Mouse (Mus musculus): ENCODE results near the gene Pde4d. TPM values are rescaled to one million over a fixed set of nuclear protein-coding genes. Genes with fewer than 3 reads are reported as not detected.

Gene Pde4d
- polyA plus RNA-seq, 1 experiment from 2014 or later = 29.2 TPM

DNA sequence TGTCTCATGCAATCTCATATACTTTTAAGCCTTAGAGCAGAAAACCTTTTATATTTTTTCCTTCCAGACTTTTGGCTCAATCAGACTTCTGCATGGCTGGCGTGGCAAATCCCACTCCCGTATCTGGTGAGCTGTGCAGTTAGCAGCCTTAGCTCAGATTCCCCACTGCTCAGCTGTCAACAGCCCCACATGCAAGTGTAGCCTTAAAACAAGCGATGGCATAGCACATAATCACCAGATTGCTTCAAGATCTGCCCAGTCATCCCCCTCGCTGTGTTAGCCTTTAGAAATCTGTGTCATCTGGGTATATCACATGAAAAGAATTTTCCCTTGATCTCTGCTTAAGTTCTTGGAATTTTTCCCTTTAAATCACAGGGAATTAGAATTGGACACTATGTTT, 686.7 kb downstream of the Pde4d start:
- Histone ChIP-seq H3K9ac (ENCODE audit: low read length) (no peak overlapping the region), H3K27me3 (ENCODE audit: control insufficient read depth, insufficient read depth, low read length) (no peaks in the 10 kb centered on the region), H3K4me2 (ENCODE audit: low read length) (no peak overlapping the region), H3K36me3 (ENCODE audit: control insufficient read depth, insufficient read depth, low read length) (no peaks in the 10 kb centered on the region), H3K9me3 (ENCODE audit: control insufficient read depth, low read length) (no peaks in the 10 kb centered on the region), H3K4me3 (ENCODE audit: control insufficient read depth in 1 of 2, insufficient read depth in 1 of 2, low read depth in 1 of 2, low read length in 2 of 2) (no peak overlapping the region), H3K27ac (replicated peaks in 1 of 2; ENCODE audit: control insufficient read depth in 1 of 2, insufficient read depth in 1 of 2, low read depth in 2 of 2, low read length in 2 of 2) (no peak overlapping the region), H3K4me1 (ENCODE audit: control insufficient read depth in 2 of 2, insufficient read depth in 2 of 2, low read length in 2 of 2) (no peaks in the 10 kb centered on the region)
- no peak for ATAC-seq (ENCODE audit: insufficient number of reproducible peaks, insufficient read depth, low FRiP score, low read depth)
- WGBS = 37% methylated on average over 4 of the region's 4 CpGs

GRCm38 (mm10) chr13:109158703-109159102, 709.0 kb downstream of the Pde4d start:
- no peaks in the 10 kb centered on the region for H3K9me3 ChIP-seq (ENCODE audit: control insufficient read depth, low read length)
- no peaks in the 10 kb centered on the region for H3K4me1 ChIP-seq (ENCODE audit: control insufficient read depth in 2 of 2, insufficient read depth in 2 of 2, low read length in 2 of 2)
- ATAC-seq (ENCODE audit: insufficient number of reproducible peaks, insufficient read depth, low FRiP score, low read depth) = no peak
- no peaks in the 10 kb centered on the region for H3K36me3 ChIP-seq (ENCODE audit: control insufficient read depth, insufficient read depth, low read length)
- H3K4me3 ChIP-seq (ENCODE audit: control insufficient read depth in 1 of 2, insufficient read depth in 1 of 2, low read depth in 1 of 2, low read length in 2 of 2) = no peak overlapping the region
- no peak overlapping the region for H3K9ac ChIP-seq (ENCODE audit: low read length)
- whole genome bisulfite sequencing = 53% methylated on average over 3 of the region's 3 CpGs
- no peak overlapping the region for H3K27ac ChIP-seq (replicated peaks in 1 of 2; ENCODE audit: control insufficient read depth in 1 of 2, insufficient read depth in 1 of 2, low read depth in 2 of 2, low read length in 2 of 2)
- H3K4me2 ChIP-seq (ENCODE audit: low read length) = no peak overlapping the region
- no peaks in the 10 kb centered on the region for H3K27me3 ChIP-seq (ENCODE audit: control insufficient read depth, insufficient read depth, low read length)

DNA sequence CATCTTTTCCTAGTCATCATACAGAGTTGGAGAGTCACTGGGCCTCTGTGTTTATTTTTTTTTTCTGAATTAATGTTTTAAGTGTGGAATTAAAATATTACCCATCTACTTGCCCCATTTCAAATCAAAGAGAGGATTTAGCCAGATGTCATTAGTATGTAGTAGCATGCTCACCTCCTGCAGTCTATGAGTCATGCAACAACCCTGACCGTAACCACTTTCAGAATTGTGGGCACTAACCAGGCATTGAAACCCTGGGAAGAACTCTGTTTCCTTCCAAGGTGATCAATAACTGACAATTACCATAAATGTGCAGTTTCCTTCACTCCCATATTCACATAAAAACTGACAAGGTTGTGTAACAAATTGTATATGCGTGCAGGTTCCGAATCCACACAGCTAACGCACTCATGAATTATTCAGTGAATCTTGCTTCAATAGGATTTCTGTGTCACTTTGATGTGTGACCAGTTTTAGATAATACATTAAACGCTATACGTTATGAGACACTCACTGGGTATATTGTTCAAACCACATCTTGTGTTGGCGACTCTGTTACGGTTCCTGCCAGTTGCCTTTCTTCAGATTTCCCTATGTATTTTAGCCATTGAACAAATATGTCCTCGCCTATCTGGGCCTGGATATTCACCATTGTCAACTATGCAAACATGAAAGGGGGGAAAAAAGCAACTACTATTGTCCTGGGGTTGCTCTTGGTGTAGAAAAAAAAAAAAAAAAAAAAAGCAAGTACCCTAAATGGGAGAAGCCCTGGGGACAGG, 719.0 kb downstream of the Pde4d start:
- Histone ChIP-seq H3K4me1 (ENCODE audit: control insufficient read depth in 2 of 2, insufficient read depth in 2 of 2, low read length in 2 of 2) (no peaks in the 10 kb centered on the region), H3K9ac (ENCODE audit: low read length) (no peak overlapping the region), H3K27me3 (ENCODE audit: control insufficient read depth, insufficient read depth, low read length) (no peaks in the 10 kb centered on the region), H3K9me3 (ENCODE audit: control insufficient read depth, low read length) (no peaks in the 10 kb centered on the region), H3K27ac (replicated peaks in 1 of 2; ENCODE audit: control insufficient read depth in 1 of 2, insufficient read depth in 1 of 2, low read depth in 2 of 2, low read length in 2 of 2) (no peak overlapping the region), H3K4me2 (ENCODE audit: low read length) (no peak overlapping the region), H3K4me3 (ENCODE audit: control insufficient read depth in 1 of 2, insufficient read depth in 1 of 2, low read depth in 1 of 2, low read length in 2 of 2) (no peak overlapping the region), H3K36me3 (ENCODE audit: control insufficient read depth, insufficient read depth, low read length) (no peaks in the 10 kb centered on the region)
- 88% methylated on average over 9 of the region's 9 CpGs for WGBS
- no peak for ATAC-seq (ENCODE audit: insufficient number of reproducible peaks, insufficient read depth, low FRiP score, low read depth)

DNA sequence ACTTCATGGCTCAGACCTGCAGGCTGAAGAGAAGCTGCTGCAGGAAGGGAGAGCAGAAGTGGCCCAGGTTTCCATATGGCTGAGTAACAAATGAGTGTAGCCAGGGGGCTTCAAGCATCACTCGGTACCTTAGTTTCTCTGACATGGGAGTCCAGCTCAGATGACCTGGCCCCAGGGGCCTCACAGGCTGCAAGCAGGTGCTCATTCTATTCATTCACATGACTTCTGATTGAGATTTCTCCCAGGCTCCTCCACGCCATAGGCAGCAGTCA, 719.5 kb downstream of the Pde4d start:
- H3K9ac ChIP-seq (ENCODE audit: low read length) = no peak overlapping the region
- no peak for ATAC-seq (ENCODE audit: insufficient number of reproducible peaks, insufficient read depth, low FRiP score, low read depth)
- WGBS = 86% methylated on average over 2 of the region's 2 CpGs
- H3K9me3 ChIP-seq (ENCODE audit: control insufficient read depth, low read length) = no peaks in the 10 kb centered on the region
- no peak overlapping the region for H3K4me2 ChIP-seq (ENCODE audit: low read length)
- H3K4me3 ChIP-seq (ENCODE audit: control insufficient read depth in 1 of 2, insufficient read depth in 1 of 2, low read depth in 1 of 2, low read length in 2 of 2) = no peak overlapping the region
- no peaks in the 10 kb centered on the region for H3K36me3 ChIP-seq (ENCODE audit: control insufficient read depth, insufficient read depth, low read length)
- no peak overlapping the region for H3K27ac ChIP-seq (replicated peaks in 1 of 2; ENCODE audit: control insufficient read depth in 1 of 2, insufficient read depth in 1 of 2, low read depth in 2 of 2, low read length in 2 of 2)
- no peaks in the 10 kb centered on the region for H3K27me3 ChIP-seq (ENCODE audit: control insufficient read depth, insufficient read depth, low read length)
- H3K4me1 ChIP-seq (ENCODE audit: control insufficient read depth in 2 of 2, insufficient read depth in 2 of 2, low read length in 2 of 2) = no peaks in the 10 kb centered on the region

GRCm38 (mm10) chr13:109171688-109172087, 721.9 kb downstream of the Pde4d start:
- no peak overlapping the region for H3K4me2 ChIP-seq (ENCODE audit: low read length)
- no peak for ATAC-seq (ENCODE audit: insufficient number of reproducible peaks, insufficient read depth, low FRiP score, low read depth)
- H3K27me3 ChIP-seq (ENCODE audit: control insufficient read depth, insufficient read depth, low read length) = no peaks in the 10 kb centered on the region
- no peak overlapping the region for H3K27ac ChIP-seq (replicated peaks in 1 of 2; ENCODE audit: control insufficient read depth in 1 of 2, insufficient read depth in 1 of 2, low read depth in 2 of 2, low read length in 2 of 2)
- no peaks in the 10 kb centered on the region for H3K36me3 ChIP-seq (ENCODE audit: control insufficient read depth, insufficient read depth, low read length)
- H3K9me3 ChIP-seq (ENCODE audit: control insufficient read depth, low read length) = no peaks in the 10 kb centered on the region
- H3K9ac ChIP-seq (ENCODE audit: low read length) = no peak overlapping the region
- WGBS = 66% methylated on average over 7 of the region's 7 CpGs
- H3K4me1 ChIP-seq (ENCODE audit: control insufficient read depth in 2 of 2, insufficient read depth in 2 of 2, low read length in 2 of 2) = no peaks in the 10 kb centered on the region
- H3K4me3 ChIP-seq (ENCODE audit: control insufficient read depth in 1 of 2, insufficient read depth in 1 of 2, low read depth in 1 of 2, low read length in 2 of 2) = no peak overlapping the region

DNA sequence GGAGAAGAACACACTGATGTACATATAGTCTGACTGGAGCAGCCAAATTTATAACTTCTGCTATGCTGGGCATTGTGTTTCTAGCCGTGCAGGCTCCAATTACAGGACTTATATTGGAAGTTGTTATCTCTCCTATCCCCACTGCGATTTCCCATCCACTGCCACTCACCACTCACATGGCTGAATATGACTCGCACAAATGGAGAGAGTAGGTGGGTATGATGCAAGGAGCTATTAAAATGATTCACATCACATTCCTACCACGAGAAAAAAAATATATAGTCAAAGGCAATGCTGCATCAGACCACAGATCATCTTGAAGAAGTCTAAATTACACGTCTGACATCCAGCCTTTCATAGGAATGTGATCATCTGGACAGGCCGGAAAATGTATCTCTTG, 725.5 kb downstream of the Pde4d start:
- no peaks in the 10 kb centered on the region for H3K9me3 ChIP-seq (ENCODE audit: control insufficient read depth, low read length)
- no peaks in the 10 kb centered on the region for H3K36me3 ChIP-seq (ENCODE audit: control insufficient read depth, insufficient read depth, low read length)
- no peaks in the 10 kb centered on the region for H3K4me1 ChIP-seq (ENCODE audit: control insufficient read depth in 2 of 2, insufficient read depth in 2 of 2, low read length in 2 of 2)
- H3K27ac ChIP-seq (replicated peaks in 1 of 2; ENCODE audit: control insufficient read depth in 1 of 2, insufficient read depth in 1 of 2, low read depth in 2 of 2, low read length in 2 of 2) = no peak overlapping the region
- H3K9ac ChIP-seq (ENCODE audit: low read length) = no peak overlapping the region
- H3K4me3 ChIP-seq (ENCODE audit: control insufficient read depth in 1 of 2, insufficient read depth in 1 of 2, low read depth in 1 of 2, low read length in 2 of 2) = no peak overlapping the region
- no peak for ATAC-seq (ENCODE audit: insufficient number of reproducible peaks, insufficient read depth, low FRiP score, low read depth)
- no peaks in the 10 kb centered on the region for H3K27me3 ChIP-seq (ENCODE audit: control insufficient read depth, insufficient read depth, low read length)
- no peak overlapping the region for H3K4me2 ChIP-seq (ENCODE audit: low read length)
- WGBS = 61% methylated on average over 6 of the region's 6 CpGs

- Histone ChIP-seq H3K4me2 (ENCODE audit: low read length) (no peak overlapping the region), H3K27ac (replicated peaks in 1 of 2; ENCODE audit: control insufficient read depth in 1 of 2, insufficient read depth in 1 of 2, low read depth in 2 of 2, low read length in 2 of 2) (no peak overlapping the region), H3K9ac (ENCODE audit: low read length) (no peak overlapping the region), H3K9me3 (ENCODE audit: control insufficient read depth, low read length) (no peaks in the 10 kb centered on the region), H3K4me1 (ENCODE audit: control insufficient read depth in 2 of 2, insufficient read depth in 2 of 2, low read length in 2 of 2) (no peaks in the 10 kb centered on the region), H3K36me3 (ENCODE audit: control insufficient read depth, insufficient read depth, low read length) (no peaks in the 10 kb centered on the region), H3K4me3 (ENCODE audit: control insufficient read depth in 1 of 2, insufficient read depth in 1 of 2, low read depth in 1 of 2, low read length in 2 of 2) (no peak overlapping the region), H3K27me3 (ENCODE audit: control insufficient read depth, insufficient read depth, low read length) (no peaks in the 10 kb centered on the region)
- no peak for ATAC-seq (ENCODE audit: insufficient number of reproducible peaks, insufficient read depth, low FRiP score, low read depth)
- WGBS = 80% methylated on average over 11 of the region's 11 CpGs
Observed at GRCm38 (mm10) chr13:109175852-109176621, 726.3 kb downstream of the Pde4d start.
